Mouse (Mus musculus) colon, adult 2 months (tissue): ENCODE measurements around the gene Alkbh8. TPM values are rescaled to one million over a fixed set of nuclear protein-coding genes. Genes with fewer than 3 reads are reported as not detected.

Experiments
- polyA plus RNA-seq: library from polyadenylated mRNA; depleted of rRNA; stranded (reverse); fragments of >200 nt; gene quantifications from 2 replicates; pipeline ENCODE4 v1.2.3, GENCODE M21; 2012; rRNA removed

Alkbh8 gene
- polyA plus RNA-seq = 0.66 and 0.80 TPM in 2 replicates

DNA sequence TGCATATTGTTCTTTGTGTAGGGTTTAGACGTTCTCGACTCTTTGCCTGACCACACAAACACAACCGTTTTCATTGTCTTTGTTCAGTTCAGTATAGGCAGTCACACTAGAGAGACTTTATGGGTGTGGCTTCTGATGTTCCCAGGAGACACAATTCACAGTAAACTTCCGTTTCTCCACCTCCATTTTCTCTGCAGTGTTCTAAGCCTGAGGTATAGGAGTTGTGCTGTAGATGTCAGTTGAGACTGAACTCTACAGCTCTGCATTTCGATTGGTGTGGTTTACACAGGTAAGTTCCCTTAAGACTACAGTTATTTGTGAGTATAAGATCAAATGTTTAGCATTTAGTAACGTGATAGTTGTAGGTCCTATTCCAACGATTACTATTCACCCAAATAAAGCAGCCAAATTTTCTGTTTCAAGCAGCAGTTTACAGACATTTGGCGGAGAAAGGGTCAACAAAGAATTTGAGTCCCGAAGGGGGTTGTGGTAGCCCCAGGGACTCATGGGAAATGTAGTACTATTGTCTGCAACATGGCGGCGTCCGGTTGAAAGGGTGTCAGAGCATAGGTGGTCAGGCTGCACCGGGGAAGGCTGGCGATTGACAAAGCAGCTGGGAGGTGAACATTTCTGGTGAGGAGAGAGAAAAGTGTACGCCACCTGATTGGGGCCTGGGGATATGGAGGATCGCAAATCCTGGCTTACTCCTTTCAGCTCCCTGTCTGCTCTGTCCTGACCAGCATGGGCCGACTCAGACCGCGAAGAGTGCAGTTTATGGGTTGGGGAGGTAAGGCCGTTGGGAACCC lies at the start of gene Alkbh8:
Gene Alkbh8, plus strand, starts transcription at position 179 of the 806 bp plus-strand sequence.

GRCm38 (mm10) chr9:3403251-3404208 lies 68.6 kb downstream of the Alkbh8 start, which contains the start of gene Cwf19l2:
Gene Cwf19l2, plus strand, starts transcription at chr9:3403592.

Other genes starting within 250 kb of the Alkbh8 start
- gene Cwf19l2, start 68.5 kb downstream of the Alkbh8 start, polyA plus RNA-seq = 0.22 and 0.23 TPM in 2 replicates
- gene Gucy1a2, start 197.6 kb downstream of the Alkbh8 start, polyA plus RNA-seq = 0.28 and 0.34 TPM in 2 replicates